Mouse (Mus musculus) embryonic fibroblast, embryonic 13.5 days (primary cell): ENCODE measurements around the gene Nap1l1. TPM values are rescaled to one million over a fixed set of nuclear protein-coding genes. Genes with fewer than 3 reads are reported as not detected.

ENCODE experiments used
- H3K27ac ChIP-seq: 2 replicates; pipeline ENCODE4 v1.5.1; 2012; ENCODE audit warnings: low read length, control low read depth, inconsistent platforms; ENCODE audit not compliant: insufficient read depth
- H3K4me1 ChIP-seq: 2 replicates; pipeline ENCODE4 v1.6.1; 2011; ENCODE audit warnings: low read length; ENCODE audit not compliant: control insufficient read depth, insufficient read depth
- H3K4me3 ChIP-seq: 2 replicates; pipeline ENCODE4 v1.5.1; 2011; ENCODE audit warnings: mild to moderate bottlenecking, control low read depth, low read length; ENCODE audit not compliant: insufficient read depth
- CTCF ChIP-seq: IDR thresholded peaks from 2 replicates; pipeline ENCODE4 v1.5.1; 2011; ENCODE audit warnings: mild to moderate bottlenecking, control low read depth, low read length, moderate library complexity, borderline replicate concordance; ENCODE audit not compliant: insufficient read depth
- POLR2A ChIP-seq: IDR thresholded peaks from 2 replicates; pipeline ENCODE4 v1.6.1; 2011; ENCODE audit warnings: low read depth, mild to moderate bottlenecking, control low read depth, low read length, moderate library complexity
- polyA plus RNA-seq: library from polyadenylated mRNA; stranded (reverse); fragments of >200 nt; gene quantifications from 2 replicates; pipeline ENCODE4 v1.2.4, GENCODE M21; 2011; ENCODE audit warnings: low read depth; ENCODE audit not compliant: missing spikeins, insufficient read length

Gene Nap1l1
- polyA plus RNA-seq, 1 experiment, result 532 TPM

DNA sequence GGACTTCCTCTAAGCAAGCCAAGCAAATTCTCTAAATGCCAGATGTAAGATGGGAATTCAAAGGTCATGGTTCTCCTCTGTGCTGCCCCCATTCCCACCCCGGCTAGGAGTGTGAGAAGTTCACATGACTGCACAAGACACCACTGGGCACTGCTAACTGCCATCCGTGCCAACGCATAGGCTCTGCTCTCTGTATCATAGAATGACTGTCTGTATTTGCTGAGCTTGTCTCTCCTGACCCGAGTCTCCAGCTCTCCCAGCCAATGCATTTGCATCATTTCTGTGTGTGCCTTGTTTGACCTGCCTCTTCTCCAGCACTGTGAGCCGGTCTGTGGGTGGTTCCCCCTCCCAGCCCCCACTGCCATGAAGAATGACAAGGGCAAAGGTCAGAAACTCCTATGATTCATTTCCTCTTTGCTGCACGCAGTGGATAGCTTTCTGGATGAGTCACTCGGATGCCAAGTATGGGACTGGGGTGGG is 70.8 kb downstream of the Nap1l1 start:
- peaks cover 18% of the 10 kb centered on the region for H3K4me1 ChIP-seq
- H3K27ac ChIP-seq, result peak overlapping the region; percentile 73
- TF ChIP-seq POLR2A, result no peak
- no peak for TF ChIP-seq CTCF

GRCm38 (mm10) chr10:111544311-111544710 is 71.3 kb downstream of the Nap1l1 start:
- Histone ChIP-seq H3K4me1 (peaks cover 14% of the 10 kb centered on the region), H3K4me3 (no peak overlapping the region), H3K27ac (peak overlapping the region; percentile 73)
- no peak for TF ChIP-seq POLR2A

More for the DNA sequence above, 70.8 kb downstream of the Nap1l1 start:
- no peak overlapping the region for H3K4me3 ChIP-seq

DNA sequence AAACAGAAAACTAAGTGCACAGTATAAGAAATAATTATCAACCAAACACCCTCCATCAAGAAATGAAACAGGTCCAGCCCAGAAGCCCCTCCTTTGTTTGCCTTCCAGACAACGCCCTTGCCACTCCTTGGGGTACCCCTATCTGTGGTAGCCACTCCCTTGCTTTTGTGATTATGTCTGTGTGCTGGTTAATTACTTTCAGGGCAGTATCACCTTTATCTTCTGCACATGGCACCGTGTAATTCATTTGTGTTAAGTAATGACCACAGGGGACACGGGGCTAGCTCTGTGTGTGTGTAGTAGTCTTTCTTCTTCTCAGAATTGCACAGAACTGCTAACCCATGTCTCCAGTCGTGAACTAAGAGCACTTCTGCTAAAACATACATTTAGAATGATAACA is 72.6 kb downstream of the Nap1l1 start:
- TF ChIP-seq CTCF, result no peak
- TF ChIP-seq POLR2A, result no peak
- Histone ChIP-seq H3K4me1 (peaks cover 14% of the 10 kb centered on the region), H3K27ac (no peak overlapping the region), H3K4me3 (no peak overlapping the region)

Other genes starting within 250 kb of the Nap1l1 start
- gene Bbs10, start 174.5 kb upstream of the Nap1l1 start, polyA plus RNA-seq, result 2.1 and 2.8 TPM in 2 replicates
- 19.9 and 41.4 TPM in 2 replicates for gene Phlda1, start 33.1 kb downstream of the Nap1l1 start, polyA plus RNA-seq